Mouse (Mus musculus): ENCODE measurements around the gene Fhit.

The Fhit gene

DNA sequence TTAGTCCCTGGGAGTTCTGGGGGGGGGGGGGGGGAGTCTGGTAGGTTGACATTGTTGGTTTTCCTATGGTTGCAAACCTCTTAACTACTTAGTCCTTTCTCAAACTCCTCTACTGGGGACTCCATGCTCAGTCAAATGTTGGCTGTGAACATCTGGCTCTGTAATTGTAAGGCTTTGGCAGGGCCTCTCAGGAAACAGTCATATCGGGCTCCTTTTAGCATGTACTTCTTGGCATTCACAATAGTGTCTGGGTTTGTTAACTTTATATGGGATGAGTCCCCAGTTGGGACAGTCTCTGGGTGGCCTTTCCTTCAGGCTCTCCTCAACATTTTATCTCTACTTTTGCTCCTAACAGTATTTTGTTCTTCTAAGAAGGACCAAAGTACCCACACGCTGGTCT is 1065.6 kb downstream of the Fhit start:
- DNase-seq: no peak

DNA sequence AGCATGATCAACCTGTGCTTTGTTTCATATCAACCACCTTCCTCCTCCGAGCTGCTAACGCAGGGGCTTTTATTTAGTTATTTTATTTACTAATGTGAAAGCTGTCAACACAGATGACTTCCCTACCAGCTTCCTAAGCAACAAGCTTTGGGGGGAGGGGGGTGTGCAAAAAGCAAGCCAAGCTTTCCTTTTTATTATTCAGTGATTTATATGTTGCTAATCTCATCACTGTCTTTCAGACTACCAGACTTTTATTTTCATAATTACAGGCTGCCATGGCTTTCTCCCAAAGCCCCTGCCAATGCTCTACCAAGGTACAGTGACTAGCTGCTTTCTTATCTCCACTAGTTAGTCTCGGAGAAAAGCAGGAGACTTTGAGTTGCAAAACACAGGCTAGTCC is 1082.8 kb downstream of the Fhit start:
- DNase-seq: no peak

DNA sequence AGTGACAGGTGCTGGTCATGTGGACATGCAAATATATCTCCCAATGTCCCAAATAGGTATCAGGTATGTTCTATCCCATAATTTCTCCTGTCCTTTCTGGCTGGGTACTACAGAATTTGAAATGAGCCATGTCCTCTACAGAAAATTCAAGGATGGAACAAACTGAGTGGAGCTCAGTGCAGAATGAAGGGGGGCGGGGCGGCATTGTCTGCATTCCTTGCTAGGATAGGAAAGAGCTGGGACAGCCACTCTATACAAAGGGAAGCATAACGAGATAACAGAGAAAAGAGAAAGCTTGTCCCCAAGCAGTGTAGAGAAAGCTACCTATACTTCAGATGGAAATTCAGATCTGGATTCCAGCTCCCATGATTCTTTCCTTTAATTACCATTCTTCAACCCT is 1111.9 kb downstream of the Fhit start:
- DNase-seq: no peak

DNA sequence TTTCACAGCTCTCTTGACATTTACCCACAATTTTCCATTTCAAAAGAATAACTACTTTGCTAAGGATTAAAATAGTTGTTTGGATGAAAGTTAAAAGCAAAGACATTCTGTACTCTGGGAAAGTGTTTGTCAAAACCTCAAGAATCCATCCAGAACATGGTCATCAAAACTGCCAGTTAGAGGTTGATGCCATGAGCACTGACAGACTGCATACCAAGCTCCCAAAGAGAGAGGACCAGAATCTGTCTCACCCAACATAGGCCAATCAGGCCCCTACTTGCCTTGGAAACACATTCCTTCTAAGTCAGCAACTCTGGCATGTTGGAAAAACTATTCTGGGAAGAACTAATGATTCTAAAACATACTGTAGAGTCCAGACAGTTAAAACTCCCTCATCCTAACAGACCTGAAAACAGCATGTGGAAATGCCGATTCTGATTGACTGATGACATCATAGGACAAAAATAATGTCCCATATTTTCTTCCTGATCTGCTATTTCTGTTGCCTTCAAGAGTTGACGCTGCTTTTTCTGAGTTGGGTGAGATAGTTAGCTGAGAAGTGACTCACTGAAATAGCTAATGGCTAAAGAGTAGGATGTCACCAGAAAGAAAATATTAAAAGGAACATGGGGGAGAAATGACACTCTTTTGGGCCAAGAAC is 1114.6 kb downstream of the Fhit start:
- no peak for DNase-seq

DNA sequence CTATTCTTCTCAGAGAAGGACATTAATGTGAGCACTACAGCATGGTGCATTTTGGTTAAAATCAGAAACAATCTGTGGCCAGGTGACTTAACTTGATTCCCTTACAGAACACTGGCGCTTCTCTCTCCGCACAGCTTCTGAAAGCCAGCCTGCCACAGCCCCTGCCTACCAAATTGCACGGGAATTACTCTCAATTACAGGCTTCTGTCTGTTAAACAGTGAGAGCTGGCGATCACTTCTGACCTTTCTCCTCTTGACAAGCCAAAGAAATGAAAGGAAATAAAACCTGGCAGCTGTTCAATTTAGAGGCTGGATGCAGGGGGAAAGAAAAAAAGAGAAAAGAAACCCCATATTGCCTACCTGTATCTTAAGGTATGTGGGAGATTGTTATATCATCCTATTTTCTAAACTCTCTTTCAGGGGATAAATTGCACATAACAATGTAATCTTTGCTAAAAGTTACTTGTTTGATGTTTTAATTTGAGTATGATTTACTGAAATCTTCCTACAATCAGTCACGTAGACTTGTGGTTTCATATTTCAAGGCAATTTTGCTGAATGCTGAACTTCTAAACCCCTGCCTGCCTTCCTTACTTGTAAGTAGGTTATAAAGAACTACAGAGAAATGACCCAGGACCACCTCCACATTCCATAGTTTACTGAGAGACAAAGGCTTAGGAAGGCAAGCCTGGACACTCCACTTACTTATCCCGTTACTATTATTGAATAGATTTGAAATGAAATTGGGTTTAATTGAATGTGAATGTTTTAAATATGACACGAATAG is 1115.3 kb downstream of the Fhit start:
- no peak for DNase-seq

DNA sequence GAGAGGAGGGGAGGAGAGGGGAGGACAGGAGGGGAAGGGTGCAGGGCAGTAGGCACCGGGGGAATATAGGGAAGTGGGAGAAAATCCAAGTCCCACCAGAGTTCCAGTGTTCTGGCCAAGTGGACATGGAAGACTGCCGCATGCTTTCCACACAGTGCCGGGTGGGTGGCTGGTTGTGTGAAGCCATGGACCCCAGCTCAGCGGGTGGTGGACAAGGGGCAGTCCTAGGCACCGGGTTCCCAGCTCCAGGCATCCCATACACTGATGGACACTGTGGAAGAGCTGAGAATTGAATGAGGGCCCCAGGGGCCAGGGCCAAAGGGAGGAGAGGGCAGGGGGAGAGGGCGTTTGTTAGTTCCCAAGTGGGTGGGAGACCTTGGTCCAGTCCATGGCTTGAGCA is 1123.8 kb downstream of the Fhit start:
- DNase-seq: no peak

DNA sequence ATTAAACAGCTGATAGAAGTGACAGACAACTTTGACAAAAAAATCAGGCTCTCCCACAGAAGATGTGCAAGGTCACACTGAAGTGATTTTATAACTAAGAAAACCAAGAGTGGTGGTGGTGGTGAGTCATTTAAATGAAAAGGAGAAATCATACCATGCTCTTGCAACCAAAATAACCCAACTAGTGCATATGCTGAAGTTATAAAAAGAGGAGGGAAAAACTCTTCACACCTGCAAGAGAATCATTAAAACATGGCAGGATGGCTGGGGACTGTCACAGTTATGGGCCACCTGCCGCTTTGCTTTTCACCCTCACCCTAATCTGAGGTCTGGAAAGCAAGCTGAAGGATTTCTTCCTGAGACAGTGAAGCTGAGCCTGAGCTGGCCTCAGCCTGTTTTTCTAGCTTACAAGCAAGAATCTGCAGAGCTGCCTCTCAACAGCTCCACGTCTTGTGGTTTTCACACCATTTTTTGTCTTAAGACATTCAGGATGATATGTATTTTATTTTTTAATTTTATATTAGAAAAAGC is 1125.1 kb downstream of the Fhit start:
- no peak for DNase-seq

DNA sequence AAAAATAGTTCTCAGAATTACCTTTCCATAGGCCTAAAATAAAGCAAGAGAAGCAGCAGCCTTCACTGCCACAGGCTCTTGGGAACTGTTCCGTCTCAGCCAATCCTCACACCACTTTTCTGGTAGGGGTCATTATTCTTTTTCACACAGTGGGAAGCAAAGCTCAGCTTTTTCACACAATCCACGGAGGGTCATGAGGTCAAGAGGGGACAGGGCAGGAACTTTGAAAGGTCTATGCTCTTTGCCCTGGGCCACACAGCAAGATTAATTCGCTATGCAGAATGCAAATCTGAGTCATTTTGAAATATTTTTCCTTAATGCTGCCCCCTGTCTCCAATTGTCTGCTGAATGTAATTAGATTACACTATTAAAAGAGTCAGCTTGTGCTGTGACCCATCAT is 1126.2 kb downstream of the Fhit start:
- no peak for DNase-seq

DNA sequence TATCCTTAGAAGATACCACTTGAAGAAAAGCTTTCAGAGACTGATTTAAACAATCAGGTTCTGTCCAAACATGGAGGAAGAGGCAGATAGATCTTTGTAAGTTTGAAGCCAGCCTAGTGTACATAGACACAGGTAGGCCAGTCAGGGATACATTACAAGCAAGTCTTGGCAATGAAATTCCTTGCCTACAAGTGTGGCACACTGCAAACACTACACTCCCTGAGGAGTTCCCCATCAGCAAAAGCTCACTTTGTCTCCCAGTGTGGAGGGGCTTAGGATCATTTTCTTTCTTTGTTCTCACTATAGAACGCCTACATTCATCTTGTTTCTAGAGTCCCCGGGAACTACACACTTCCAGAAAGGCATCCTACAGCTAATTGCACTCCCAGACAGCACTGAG is 1126.6 kb downstream of the Fhit start:
- DNase-seq: no peak

DNA sequence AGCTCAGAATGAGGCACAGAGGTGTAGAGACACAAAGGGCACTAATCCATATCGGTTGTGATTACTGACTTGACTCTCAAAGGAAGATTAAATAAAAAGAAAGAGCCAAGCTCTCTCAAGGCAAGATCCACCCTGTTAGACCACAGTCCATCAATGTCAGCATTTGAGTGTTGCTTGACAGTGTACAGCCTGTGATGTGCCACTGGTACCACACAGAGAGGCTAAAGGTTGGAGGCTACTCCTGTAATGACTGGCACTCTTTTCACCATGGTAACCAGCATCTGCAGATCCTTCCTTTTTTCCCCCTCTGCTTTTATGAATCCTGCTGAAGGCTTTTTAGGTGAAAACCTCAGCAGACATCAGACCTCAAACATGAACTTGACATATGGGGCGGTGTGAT is 1138.5 kb downstream of the Fhit start:
- no peak for DNase-seq

DNA sequence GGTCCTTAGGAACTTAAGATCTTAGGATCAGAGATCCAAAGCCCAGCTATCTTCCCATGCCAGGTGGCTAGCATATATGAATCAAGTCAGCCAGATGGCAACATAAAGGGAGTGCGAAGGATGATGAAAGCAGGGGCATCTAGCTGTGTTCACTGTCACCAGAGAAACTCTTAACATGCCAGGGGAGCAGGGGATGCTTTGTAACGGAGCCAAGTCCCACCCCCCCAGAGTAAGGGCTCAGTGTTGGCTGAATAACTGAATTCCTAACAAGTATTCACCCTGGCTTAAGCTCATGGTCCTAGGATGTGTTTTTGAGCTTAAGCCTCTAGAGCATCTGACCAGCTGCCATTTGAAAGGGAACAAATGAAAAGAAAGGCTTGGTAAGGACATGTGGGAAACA is 1139.5 kb downstream of the Fhit start:
- DNase-seq: no peak

DNA sequence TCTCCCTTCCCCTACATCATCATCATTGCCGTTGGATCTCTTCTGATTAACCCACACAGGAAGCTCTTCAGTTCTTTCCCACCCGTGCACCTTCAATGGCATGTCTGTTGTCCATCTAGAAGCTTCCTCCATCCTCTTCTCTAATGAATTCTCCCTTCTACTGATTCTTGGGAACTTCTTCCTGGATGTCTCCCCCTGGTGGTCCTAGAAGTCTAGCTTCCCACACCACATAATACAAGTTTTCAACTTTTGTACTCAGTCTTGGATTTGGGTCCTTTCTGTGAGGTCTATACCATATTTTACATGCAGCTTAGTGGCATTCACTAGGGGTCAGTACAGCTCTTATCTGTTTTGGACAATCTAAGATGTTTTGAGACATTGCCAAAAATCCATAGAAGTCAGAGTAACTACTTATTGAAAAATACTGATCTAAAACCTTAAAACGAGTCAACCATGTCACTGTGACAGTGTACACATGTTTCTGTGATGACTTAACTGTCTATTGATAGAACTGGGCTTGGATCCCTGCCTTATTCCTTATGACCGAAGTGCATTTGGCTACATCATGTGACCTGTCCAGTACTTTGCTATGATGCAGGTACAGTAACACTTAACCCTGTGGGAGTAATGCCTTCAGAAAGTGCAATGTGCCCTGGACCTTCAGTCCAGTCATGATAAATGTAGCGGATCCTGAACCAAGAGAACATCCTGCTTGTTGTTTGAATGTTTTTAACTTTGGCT is 1141.3 kb downstream of the Fhit start:
- DNase-seq: no peak

DNA sequence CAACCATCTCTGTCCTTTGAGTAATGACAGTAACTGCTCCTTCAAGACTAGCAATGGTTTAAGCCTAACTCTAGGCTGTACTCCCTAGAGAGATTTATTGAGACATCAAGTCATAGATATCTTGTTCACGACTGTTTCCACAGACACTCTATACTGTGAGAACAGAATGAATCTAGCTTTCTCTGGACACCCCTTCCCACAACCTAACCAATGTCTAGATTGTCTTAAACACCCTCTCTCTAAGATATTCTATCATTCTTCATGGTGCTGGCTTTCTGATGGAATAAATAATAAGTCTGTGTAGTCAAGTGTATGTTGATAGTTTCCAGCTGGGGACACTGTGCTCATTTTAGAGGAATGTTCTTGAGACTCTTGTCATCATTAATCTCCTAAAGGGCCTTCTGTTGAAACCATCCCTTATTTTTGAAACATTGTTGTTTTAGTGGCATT is 1148.0 kb downstream of the Fhit start:
- no peak for DNase-seq

DNA sequence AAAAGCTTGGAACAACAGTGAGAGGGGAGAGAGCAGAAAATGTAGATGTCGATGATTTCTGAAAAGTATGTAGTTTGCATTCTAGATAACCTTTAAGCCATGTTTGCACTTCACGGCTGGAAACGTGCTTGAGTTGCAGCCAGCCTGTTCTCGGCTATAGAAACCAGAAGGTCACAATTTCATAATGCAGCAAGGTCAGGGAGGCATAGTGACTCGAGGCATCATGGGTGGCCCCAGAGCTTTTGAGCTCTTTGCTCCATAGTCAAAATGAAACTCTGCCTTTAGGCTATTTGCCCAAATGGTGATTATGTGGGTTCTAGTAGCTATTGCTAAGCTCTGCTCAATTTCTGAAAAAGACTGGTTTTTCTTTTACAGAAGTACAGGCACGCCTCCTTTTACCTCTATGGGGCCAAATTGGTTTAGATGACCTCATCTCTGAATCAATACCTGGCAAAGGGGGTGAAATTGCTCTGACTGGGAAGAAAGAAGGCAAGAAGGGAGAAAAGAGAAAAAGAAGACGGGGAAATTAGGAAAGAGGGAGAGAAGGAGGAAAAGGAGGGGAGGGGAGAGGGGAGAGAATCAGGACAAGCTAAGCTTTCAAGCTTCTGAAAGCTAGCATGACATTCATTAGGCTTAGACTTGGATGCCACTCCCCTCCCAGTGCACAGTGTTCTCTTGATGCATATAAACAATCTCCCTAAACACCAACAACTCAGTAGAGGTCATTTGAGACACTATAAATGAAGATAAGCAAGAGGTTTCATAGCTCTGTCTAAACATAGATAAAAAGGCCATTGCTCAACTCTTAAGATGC is 1148.6 kb downstream of the Fhit start:
- no peak for DNase-seq

DNA sequence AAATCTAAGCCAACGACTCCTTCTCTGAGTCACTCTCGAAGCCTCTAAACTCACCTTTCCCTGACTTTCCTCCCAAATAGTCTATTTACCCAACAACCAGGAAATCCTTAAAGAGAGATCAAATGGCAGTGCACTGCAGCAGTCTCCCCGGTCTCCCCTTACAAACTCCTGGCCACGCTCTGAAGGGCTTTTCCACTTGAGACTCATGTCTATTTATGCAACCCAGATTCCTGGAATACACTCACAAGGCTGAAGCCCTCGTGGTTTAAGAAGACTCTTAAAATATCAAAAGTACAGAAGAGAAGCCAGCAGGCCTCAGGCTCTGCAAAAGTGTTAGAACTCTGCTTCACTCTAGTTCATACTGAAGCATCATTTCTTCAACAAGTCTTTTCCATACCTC is 1155.6 kb downstream of the Fhit start:
- DNase-seq: no peak

DNA sequence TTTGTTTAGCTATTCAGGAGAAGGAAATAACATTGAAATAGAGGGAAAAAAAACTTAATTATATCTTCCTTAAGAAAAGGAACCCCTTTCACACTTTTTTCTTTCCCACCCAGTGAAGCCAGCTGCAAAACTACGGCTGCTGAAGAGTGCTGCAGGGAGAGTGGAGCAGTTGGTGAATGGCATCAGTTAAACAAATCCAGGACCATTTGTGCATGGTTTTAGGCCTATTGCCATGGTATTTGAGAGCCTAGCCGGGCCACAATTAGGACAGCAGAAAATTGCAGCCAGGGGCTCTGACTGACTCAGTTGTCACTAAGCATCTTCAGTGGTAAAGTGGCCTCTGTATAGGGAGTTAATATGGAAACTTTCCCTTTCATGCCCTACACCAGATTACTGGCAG is 1158.0 kb downstream of the Fhit start:
- no peak for DNase-seq

DNA sequence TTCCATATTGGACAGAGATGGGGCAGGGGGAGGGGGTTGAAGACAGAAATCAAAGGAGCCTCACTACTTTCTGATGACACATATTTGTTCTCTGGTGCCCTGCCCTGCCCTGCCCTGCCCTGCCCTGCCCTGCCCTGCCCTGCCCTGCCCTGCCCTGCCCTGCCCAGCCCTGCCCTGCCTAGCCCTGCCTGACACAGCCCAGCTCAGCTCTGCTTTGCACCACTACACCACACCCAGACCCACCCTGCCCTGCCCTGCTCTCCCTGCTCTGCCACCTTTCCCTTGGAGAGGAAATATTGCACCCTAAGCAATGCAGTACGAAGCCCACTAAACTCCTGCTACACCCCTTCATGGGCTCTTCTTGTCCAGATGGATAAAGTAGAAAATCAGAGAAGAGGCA is 1171.2 kb downstream of the Fhit start:
- no peak for DNase-seq

DNA sequence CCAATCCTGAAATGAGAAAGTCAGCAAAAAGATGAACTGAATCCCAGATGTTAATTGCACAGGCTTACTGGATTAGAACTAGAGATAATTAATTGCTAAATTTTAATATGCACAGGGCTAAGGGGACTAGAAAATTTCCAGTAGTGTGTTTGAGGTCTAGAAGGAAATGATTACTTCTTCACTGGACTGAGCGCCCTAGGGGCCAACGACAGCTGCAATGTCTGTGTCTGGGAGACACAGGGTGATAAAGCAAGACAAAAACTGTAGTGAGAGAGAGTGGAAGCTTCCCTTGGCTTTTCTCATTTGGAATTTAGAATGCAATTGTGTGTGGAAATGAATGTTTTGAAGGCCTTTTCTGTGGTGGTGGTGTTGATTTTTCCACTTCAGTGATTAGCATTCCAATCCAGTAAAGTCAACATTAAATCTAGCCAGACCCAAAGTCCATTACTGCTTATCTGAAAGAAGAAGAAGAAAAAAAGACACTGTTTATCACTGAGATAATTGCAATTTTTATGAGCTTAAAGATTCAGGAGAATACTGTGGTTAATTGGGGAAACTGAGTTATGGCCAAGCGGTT is 1184.8 kb downstream of the Fhit start:
- no peak for DNase-seq

DNA sequence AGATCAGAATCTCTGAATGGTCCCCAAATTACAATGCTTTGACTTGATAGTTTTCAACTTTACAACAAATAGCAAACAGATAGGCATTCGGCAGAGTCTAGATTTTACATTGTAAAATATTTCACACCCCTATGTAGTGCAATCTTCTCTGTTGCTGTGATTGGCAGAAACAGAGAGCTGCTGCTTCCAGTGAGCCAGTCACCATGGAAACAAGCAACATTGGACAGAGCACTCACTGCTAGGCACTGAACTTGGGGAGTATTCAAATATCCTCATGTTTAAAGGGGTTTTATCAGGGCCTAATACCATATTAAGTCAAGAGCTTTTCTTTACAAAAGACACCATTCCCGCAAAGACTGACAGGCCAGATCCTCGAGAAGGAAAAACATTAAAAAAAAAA is 1187.4 kb downstream of the Fhit start:
- DNase-seq: no peak

DNA sequence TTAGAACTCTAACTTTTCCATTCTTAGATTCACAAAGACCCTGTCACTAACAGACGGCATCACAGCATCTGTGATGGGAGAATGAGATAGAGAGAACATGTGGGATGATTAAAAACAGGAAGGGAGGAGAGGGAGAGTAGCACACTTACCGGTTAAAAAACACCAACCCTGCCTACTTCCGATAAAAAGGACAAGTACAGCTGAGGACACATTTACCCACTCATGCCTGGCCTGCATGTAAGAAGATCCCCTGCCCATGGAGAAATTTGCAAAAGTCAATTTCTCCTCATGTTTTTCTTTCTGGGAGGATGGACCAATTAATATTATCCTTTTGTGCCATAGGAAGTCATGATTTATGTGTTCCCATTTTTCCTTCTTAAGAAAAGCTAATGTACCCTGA is 1198.0 kb downstream of the Fhit start:
- no peak for DNase-seq

DNA sequence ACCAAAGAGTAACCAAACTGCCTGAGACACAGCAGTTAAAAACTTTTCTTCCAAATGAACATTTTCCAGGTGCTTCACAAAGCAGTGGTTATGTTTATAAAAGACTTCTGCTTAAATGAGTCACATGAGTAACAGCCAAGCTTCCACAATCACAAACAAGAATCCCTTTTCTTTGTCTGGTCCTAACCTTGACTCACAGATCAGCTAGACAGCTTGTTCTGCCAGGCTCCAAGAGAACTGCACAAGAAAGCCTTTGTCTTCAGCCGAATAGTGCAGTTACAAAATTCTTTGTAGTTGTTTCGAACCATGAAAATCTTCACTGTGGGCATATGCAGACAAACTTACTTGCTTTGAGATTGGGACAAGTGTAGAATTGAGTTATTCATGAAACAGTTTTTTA is 1201.4 kb downstream of the Fhit start:
- no peak for DNase-seq

DNA sequence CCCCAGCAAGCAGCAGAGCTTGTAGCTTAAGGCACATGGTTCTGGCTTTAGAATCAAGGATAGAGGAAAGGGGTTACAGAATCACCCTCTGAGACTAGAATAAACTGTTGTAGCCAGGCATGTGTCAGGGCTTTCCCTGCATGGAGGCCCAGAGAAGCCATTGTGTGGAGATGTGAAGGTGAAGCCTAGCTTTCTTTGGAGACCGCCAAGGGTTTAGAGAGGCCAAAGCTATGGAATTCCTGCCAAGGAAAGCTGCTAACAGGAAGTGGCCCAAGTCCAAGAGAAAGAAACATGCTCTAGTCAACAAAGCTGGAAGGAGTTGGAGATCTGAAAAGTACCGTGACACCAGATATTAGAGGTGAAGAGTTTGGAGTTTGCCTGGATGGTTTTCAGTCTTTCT is 1262.3 kb downstream of the Fhit start:
- no peak for DNase-seq

DNA sequence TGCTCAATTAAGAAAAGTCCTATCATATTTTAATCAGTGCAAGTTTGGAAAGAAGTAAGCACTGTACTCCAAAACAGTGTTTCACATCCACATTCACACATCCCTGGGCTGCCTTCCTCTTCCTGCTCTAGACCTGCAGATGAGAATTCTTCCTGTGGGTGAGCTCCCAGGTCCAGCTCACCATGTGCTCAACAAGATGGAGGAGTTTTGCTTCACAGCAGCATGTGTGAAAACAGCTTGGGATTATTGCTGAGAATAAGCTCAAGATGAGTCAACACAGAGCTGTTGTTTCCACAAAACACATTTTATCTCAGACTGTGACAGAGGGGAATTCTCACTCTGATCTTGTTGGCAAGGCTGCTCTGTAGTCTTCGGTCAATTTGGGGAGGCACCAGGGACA is 1265.3 kb downstream of the Fhit start:
- no peak for DNase-seq
